Mouse (Mus musculus) granulocyte monocyte progenitor cell, adult 5-6 weeks (primary cell): Measurements from ENCODE around the gene Pomt2. TPM values are rescaled to one million over a fixed set of nuclear protein-coding genes. Genes with fewer than 3 reads are reported as not detected.

Source experiments
- total RNA-seq, 2 experiments: library from RNA; stranded (forward) in 1 of 2; stranded (reverse) in 1 of 2; fragments of 200-712, 200-1000 nt in 1 of 2; fragments of >200 nt in 1 of 2; fragmentation: Nextera tagmentation in 1 of 2; gene quantifications; 2 replicates each; pipeline ENCODE4 v1.2.3; 2014 to 2017

Gene Pomt2
- total RNA-seq, 2 experiments from 2014 or later: 8.8 to 9.8 TPM

Other genes starting within 250 kb of the Pomt2 start
- 23.5 and 32.3 TPM in 2 replicates for gene Cipc, start 200.9 kb downstream of the Pomt2 start, total RNA-seq (2014; fragmentation: Nextera tagmentation)
- gene Cipc, start 200.9 kb downstream of the Pomt2 start, total RNA-seq (2017): 18.5 and 19.9 TPM in 2 replicates
- not detected in 2 replicates for gene Zdhhc22, start 157.5 kb downstream of the Pomt2 start, total RNA-seq (2014; fragmentation: Nextera tagmentation)
- not detected in 2 replicates for gene Zdhhc22, start 157.5 kb downstream of the Pomt2 start, total RNA-seq (2017)
- gene Tmem63c, start 126.6 kb downstream of the Pomt2 start, total RNA-seq (2014; fragmentation: Nextera tagmentation): not detected in 2 replicates
- gene Tmem63c, start 126.6 kb downstream of the Pomt2 start, total RNA-seq (2017): not detected in 2 replicates
- not detected in 2 replicates for gene Ngb, start 45.4 kb downstream of the Pomt2 start, total RNA-seq (2014; fragmentation: Nextera tagmentation)
- gene Ngb, start 45.4 kb downstream of the Pomt2 start, total RNA-seq (2017): not detected in 2 replicates
- gene Gstz1, start 803 bp downstream of the Pomt2 start, total RNA-seq (2014; fragmentation: Nextera tagmentation): 34.2 and 45.7 TPM in 2 replicates
- gene Gstz1, start 803 bp downstream of the Pomt2 start, total RNA-seq (2017): 22.3 and 28.8 TPM in 2 replicates
- gene Samd15, start 51.8 kb upstream of the Pomt2 start, total RNA-seq (2014; fragmentation: Nextera tagmentation): 3.2 TPM in 1 of 2 replicates, not detected in the other
- gene Samd15, start 51.8 kb upstream of the Pomt2 start, total RNA-seq (2017): not detected in 2 replicates
- 9.6 and 9.8 TPM in 2 replicates for gene Tmed8, start 52.5 kb upstream of the Pomt2 start, total RNA-seq (2014; fragmentation: Nextera tagmentation)
- gene Tmed8, start 52.5 kb upstream of the Pomt2 start, total RNA-seq (2017): 5.4 and 8.0 TPM in 2 replicates
- gene Noxred1, start 90.8 kb upstream of the Pomt2 start, total RNA-seq (2014; fragmentation: Nextera tagmentation): 1.8 TPM in 1 of 2 replicates, not detected in the other
- not detected in 2 replicates for gene Noxred1, start 90.8 kb upstream of the Pomt2 start, total RNA-seq (2017)
- 25.9 and 56.4 TPM in 2 replicates for gene Vipas39, start 118.3 kb upstream of the Pomt2 start, total RNA-seq (2014; fragmentation: Nextera tagmentation)
- gene Vipas39, start 118.3 kb upstream of the Pomt2 start, total RNA-seq (2017): 27.2 and 31.0 TPM in 2 replicates
- gene Ahsa1, start 118.5 kb upstream of the Pomt2 start, total RNA-seq (2014; fragmentation: Nextera tagmentation): 174 and 185 TPM in 2 replicates
- 310 and 324 TPM in 2 replicates for gene Ahsa1, start 118.5 kb upstream of the Pomt2 start, total RNA-seq (2017)
- not detected in 2 replicates for gene Ism2, start 151.7 kb upstream of the Pomt2 start, total RNA-seq (2014; fragmentation: Nextera tagmentation)
- not detected in 2 replicates for gene Ism2, start 151.7 kb upstream of the Pomt2 start, total RNA-seq (2017)
- 124 and 145 TPM in 2 replicates for gene Sptlc2, start 240.4 kb upstream of the Pomt2 start, total RNA-seq (2014; fragmentation: Nextera tagmentation)
- gene Sptlc2, start 240.4 kb upstream of the Pomt2 start, total RNA-seq (2017): 153 and 160 TPM in 2 replicates